Mouse (Mus musculus) limb, embryonic 15.5 days (tissue): Measurements from ENCODE around the gene Atxn7l1. TPM values are rescaled to one million over a fixed set of nuclear protein-coding genes. Genes with fewer than 3 reads are reported as not detected.

Experiments
- ATAC-seq: fragments of 200-750 bp; cut with Nextera tagmentation; 2 replicates; pipeline ENCODE4 v1.8.0; 2017; ENCODE audit warnings: low read depth, moderate TSS enrichment; ENCODE audit not compliant: insufficient number of reproducible peaks, low FRiP score, low TSS enrichment
- H3K27ac ChIP-seq: fragments of 300-500 bp; sonication (generic); 2 replicates; pipeline ENCODE4 v1.5.1; 2015; ENCODE audit warnings: moderate library complexity, mild to moderate bottlenecking, inconsistent platforms
- H3K27me3 ChIP-seq: fragments of 300-500 bp; sonication (generic); 2 replicates; pipeline ENCODE4 v1.6.1; 2015; ENCODE audit warnings: inconsistent platforms
- H3K36me3 ChIP-seq: fragments of 300-500 bp; sonication (generic); 2 replicates; pipeline ENCODE4 v1.6.1; 2015; ENCODE audit warnings: inconsistent platforms
- H3K4me1 ChIP-seq: fragments of 300-500 bp; sonication (generic); 2 replicates; pipeline ENCODE4 v1.6.1; 2015; ENCODE audit warnings: inconsistent platforms
- H3K4me2 ChIP-seq: fragments of 300-500 bp; sonication (generic); 2 replicates; pipeline ENCODE4 v1.6.1; 2015; ENCODE audit warnings: mild to moderate bottlenecking, inconsistent platforms
- H3K4me3 ChIP-seq: fragments of 300-500 bp; sonication (generic); 2 replicates; pipeline ENCODE4 v1.5.1; 2015; ENCODE audit warnings: mild to moderate bottlenecking, inconsistent platforms
- H3K9ac ChIP-seq: fragments of 300-500 bp; sonication (generic); 2 replicates; pipeline ENCODE4 v1.6.1; 2015; ENCODE audit warnings: inconsistent platforms
- H3K9me3 ChIP-seq: fragments of 300-500 bp; sonication (generic); 2 replicates; pipeline ENCODE4 v1.6.1; 2016; ENCODE audit warnings: inconsistent platforms
- WGBS: fragments of 180-500 bp; shearing (Covaris S2); methylation state at CpG from one replicate; pipeline ENCODE4 v1.1.7; 2015; 5-methylcytosine and 5-hydroxymethylcytosine counted together
- polyA plus RNA-seq: library from polyadenylated mRNA; unstranded; fragments of >200 nt; fragmentation: Nextera tagmentation; extraction: Ambion mirVana; gene quantifications from 2 replicates; pipeline ENCODE4 v1.2.1, GENCODE M21; 2015

Gene Atxn7l1
- polyA plus RNA-seq, 1 experiment from 2014 or later, result 10.9 TPM

- Histone ChIP-seq H3K4me3 (no peak overlapping the region), H3K9me3 (no peaks in the 10 kb centered on the region), H3K27me3 (no peaks in the 10 kb centered on the region), H3K4me1 (peaks cover 11% of the 10 kb centered on the region), H3K9ac (no peak overlapping the region), H3K4me2 (no peak overlapping the region), H3K36me3 (no peaks in the 10 kb centered on the region), H3K27ac (no peak overlapping the region)
- WGBS, result 60% methylated on average over 5 of the region's 5 CpGs
- no peak for ATAC-seq
Observed at GRCm38 (mm10) chr12:33315804-33316203, 168.3 kb downstream of the Atxn7l1 start.

- no peak for ATAC-seq
- Histone ChIP-seq H3K9me3 (no peaks in the 10 kb centered on the region), H3K4me1 (peaks cover 11% of the 10 kb centered on the region)
Observed at GRCm38 (mm10) chr12:33317792-33318530, 170.5 kb downstream of the Atxn7l1 start.

GRCm38 (mm10) chr12:33322547-33322946 is 175.1 kb downstream of the Atxn7l1 start:
- H3K9me3 ChIP-seq, result no peaks in the 10 kb centered on the region
- no peak overlapping the region for H3K9ac ChIP-seq
- H3K4me2 ChIP-seq, result no peak overlapping the region
- no peak overlapping the region for H3K27ac ChIP-seq
- peaks cover 9% of the 10 kb centered on the region; the same call in 1 of the 2 replicates for H3K36me3 ChIP-seq
- 76% methylated on average over 7 of the region's 7 CpGs for WGBS
- no peak overlapping the region for H3K4me3 ChIP-seq
- no peak for ATAC-seq
- no peaks in the 10 kb centered on the region for H3K4me1 ChIP-seq
- H3K27me3 ChIP-seq, result no peaks in the 10 kb centered on the region

More at GRCm38 (mm10) chr12:33317792-33318530, 170.5 kb downstream of the Atxn7l1 start:
- 75% methylated on average over 9 of the region's 9 CpGs for WGBS
- H3K4me2 ChIP-seq, result no peak overlapping the region
- H3K9ac ChIP-seq, result no peak overlapping the region
- no peak overlapping the region for H3K27ac ChIP-seq
- no peak overlapping the region for H3K4me3 ChIP-seq
- no peaks in the 10 kb centered on the region for H3K27me3 ChIP-seq
- no peaks in the 10 kb centered on the region for H3K36me3 ChIP-seq

- 86% methylated on average over 1 of the region's 1 CpGs for WGBS
- Histone ChIP-seq H3K4me1 (no peaks in the 10 kb centered on the region), H3K9ac (no peak overlapping the region), H3K4me2 (no peak overlapping the region), H3K4me3 (no peak overlapping the region), H3K36me3 (peaks cover 9% of the 10 kb centered on the region; the same call in 1 of the 2 replicates), H3K27me3 (no peaks in the 10 kb centered on the region), H3K27ac (no peak overlapping the region), H3K9me3 (no peaks in the 10 kb centered on the region)
- ATAC-seq, result no peak
Observed at GRCm38 (mm10) chr12:33323821-33324220, 176.3 kb downstream of the Atxn7l1 start.

GRCm38 (mm10) chr12:33325424-33325823 is 177.9 kb downstream of the Atxn7l1 start:
- no peak overlapping the region for H3K27ac ChIP-seq
- H3K4me2 ChIP-seq, result no peak overlapping the region
- H3K4me3 ChIP-seq, result no peak overlapping the region
- no peaks in the 10 kb centered on the region for H3K9me3 ChIP-seq
- 58% methylated on average over 9 of the region's 9 CpGs for WGBS
- no peak for ATAC-seq
- no peaks in the 10 kb centered on the region for H3K27me3 ChIP-seq
- peaks cover 3% of the 10 kb centered on the region for H3K4me1 ChIP-seq
- H3K9ac ChIP-seq, result no peak overlapping the region
- peaks cover 9% of the 10 kb centered on the region; the same call in 1 of the 2 replicates for H3K36me3 ChIP-seq

- Histone ChIP-seq H3K36me3 (peaks cover 4% of the 10 kb centered on the region; the same call in 1 of the 2 replicates), H3K9me3 (no peaks in the 10 kb centered on the region), H3K4me2 (no peak overlapping the region), H3K4me1 (peaks cover 27% of the 10 kb centered on the region), H3K9ac (no peak overlapping the region), H3K27me3 (peaks cover 4% of the 10 kb centered on the region; the same call in 1 of the 2 replicates), H3K27ac (no peak overlapping the region), H3K4me3 (no peak overlapping the region)
- 63% methylated on average over 4 of the region's 4 CpGs for WGBS
- no peak for ATAC-seq
Observed at GRCm38 (mm10) chr12:33332046-33332445, 184.6 kb downstream of the Atxn7l1 start.

GRCm38 (mm10) chr12:33332796-33333195 is 185.3 kb downstream of the Atxn7l1 start:
- Histone ChIP-seq H3K27ac (no peak overlapping the region; the same call in 1 of the 2 replicates), H3K4me1 (peaks cover 27% of the 10 kb centered on the region), H3K4me2 (no peak overlapping the region), H3K36me3 (no peaks in the 10 kb centered on the region), H3K4me3 (no peak overlapping the region), H3K27me3 (peaks cover 4% of the 10 kb centered on the region; the same call in 1 of the 2 replicates), H3K9me3 (no peaks in the 10 kb centered on the region), H3K9ac (no peak overlapping the region)
- no peak for ATAC-seq
- WGBS, result 53% methylated on average over 5 of the region's 5 CpGs

GRCm38 (mm10) chr12:33333914-33334313 is 186.4 kb downstream of the Atxn7l1 start:
- Histone ChIP-seq H3K4me3 (no peak overlapping the region), H3K36me3 (no peaks in the 10 kb centered on the region), H3K9me3 (no peaks in the 10 kb centered on the region), H3K27me3 (peaks cover 4% of the 10 kb centered on the region; the same call in 1 of the 2 replicates), H3K4me2 (no peak overlapping the region), H3K4me1 (peaks cover 27% of the 10 kb centered on the region), H3K9ac (no peak overlapping the region), H3K27ac (no peak overlapping the region)
- WGBS, result 24% methylated on average over 8 of the region's 8 CpGs
- ATAC-seq, result no peak

GRCm38 (mm10) chr12:33334511-33334910 is 187.0 kb downstream of the Atxn7l1 start:
- H3K4me1 ChIP-seq, result peaks cover 27% of the 10 kb centered on the region
- no peaks in the 10 kb centered on the region for H3K36me3 ChIP-seq
- 87% methylated on average over 2 of the region's 2 CpGs for WGBS
- no peak overlapping the region for H3K9ac ChIP-seq
- H3K4me2 ChIP-seq, result no peak overlapping the region
- ATAC-seq, result no peak
- H3K9me3 ChIP-seq, result no peaks in the 10 kb centered on the region
- H3K4me3 ChIP-seq, result no peak overlapping the region
- H3K27ac ChIP-seq, result no peak overlapping the region
- H3K27me3 ChIP-seq, result peaks cover 4% of the 10 kb centered on the region; the same call in 1 of the 2 replicates

GRCm38 (mm10) chr12:33334951-33335350 is 187.5 kb downstream of the Atxn7l1 start:
- Histone ChIP-seq H3K4me1 (peaks cover 27% of the 10 kb centered on the region), H3K4me3 (no peak overlapping the region), H3K36me3 (no peaks in the 10 kb centered on the region), H3K27me3 (peaks cover 4% of the 10 kb centered on the region; the same call in 1 of the 2 replicates), H3K9ac (no peak overlapping the region), H3K9me3 (no peaks in the 10 kb centered on the region), H3K27ac (no peak overlapping the region), H3K4me2 (no peak overlapping the region)
- ATAC-seq, result no peak
- 87% methylated on average over 5 of the region's 5 CpGs for WGBS

GRCm38 (mm10) chr12:33335410-33335809 is 187.9 kb downstream of the Atxn7l1 start:
- no peak overlapping the region for H3K4me2 ChIP-seq

GRCm38 (mm10) chr12:33336561-33337125 is 189.2 kb downstream of the Atxn7l1 start:
- H3K9ac ChIP-seq, result no peak overlapping the region
- H3K9me3 ChIP-seq, result no peaks in the 10 kb centered on the region
- peaks cover 4% of the 10 kb centered on the region; the same call in 1 of the 2 replicates for H3K27me3 ChIP-seq
- no peaks in the 10 kb centered on the region for H3K36me3 ChIP-seq
- no peak overlapping the region for H3K4me3 ChIP-seq
- no peak for ATAC-seq
- no peak overlapping the region for H3K4me2 ChIP-seq
- H3K27ac ChIP-seq, result no peak overlapping the region
- WGBS, result 61% methylated on average over 10 of the region's 10 CpGs
- H3K4me1 ChIP-seq, result peaks cover 12% of the 10 kb centered on the region

More at GRCm38 (mm10) chr12:33335410-33335809, 187.9 kb downstream of the Atxn7l1 start:
- no peaks in the 10 kb centered on the region for H3K36me3 ChIP-seq
- no peak overlapping the region for H3K4me3 ChIP-seq
- no peaks in the 10 kb centered on the region for H3K9me3 ChIP-seq
- H3K4me1 ChIP-seq, result peaks cover 24% of the 10 kb centered on the region
- H3K27ac ChIP-seq, result no peak overlapping the region
- H3K27me3 ChIP-seq, result peaks cover 4% of the 10 kb centered on the region; the same call in 1 of the 2 replicates
- no peak for ATAC-seq
- H3K9ac ChIP-seq, result no peak overlapping the region
- 74% methylated on average over 4 of the region's 4 CpGs for WGBS
